Mouse (Mus musculus): ENCODE data around the gene Lingo3. TPM values are rescaled to one million over a fixed set of nuclear protein-coding genes. Genes with fewer than 3 reads are reported as not detected.

The Lingo3 gene
- polyA plus RNA-seq, 1 experiment = 0.19 TPM

DNA sequence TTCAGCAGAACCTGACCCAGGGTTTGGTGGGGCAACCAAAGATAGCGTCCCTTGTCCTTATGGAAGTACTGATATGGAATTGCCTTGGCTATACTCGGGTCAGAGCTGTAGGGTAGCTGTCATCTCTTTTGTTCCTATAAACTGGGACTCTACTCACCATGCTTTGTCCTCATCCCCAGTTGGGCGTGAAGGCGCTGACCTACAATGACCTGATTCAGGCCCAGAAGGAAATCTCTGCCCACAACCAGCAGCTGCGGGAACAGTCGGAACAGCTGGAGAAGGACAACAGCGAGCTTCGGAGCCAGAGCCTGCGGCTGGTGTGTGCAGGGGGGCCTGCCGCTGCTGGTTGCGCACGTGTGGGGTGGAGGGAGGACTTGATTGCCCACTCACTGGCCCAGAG, 59.0 kb downstream of the Lingo3 start:
- Histone ChIP-seq H3K4me3 (ENCODE audit: insufficient read depth, low read length) (no peak overlapping the region), H3K27ac (ENCODE audit: insufficient read depth, low read length) (no peak overlapping the region), H3K4me1 (ENCODE audit: control insufficient read depth, insufficient read depth, low read length) (no peaks in the 10 kb centered on the region)
- TF ChIP-seq POLR2A (IDR thresholded peaks at IDR 0.05; ENCODE audit: low read depth, low read length) (no peak), CTCF (IDR thresholded peaks at IDR 0.05; ENCODE audit: borderline replicate concordance, insufficient read depth, low read length) (no peak)

DNA sequence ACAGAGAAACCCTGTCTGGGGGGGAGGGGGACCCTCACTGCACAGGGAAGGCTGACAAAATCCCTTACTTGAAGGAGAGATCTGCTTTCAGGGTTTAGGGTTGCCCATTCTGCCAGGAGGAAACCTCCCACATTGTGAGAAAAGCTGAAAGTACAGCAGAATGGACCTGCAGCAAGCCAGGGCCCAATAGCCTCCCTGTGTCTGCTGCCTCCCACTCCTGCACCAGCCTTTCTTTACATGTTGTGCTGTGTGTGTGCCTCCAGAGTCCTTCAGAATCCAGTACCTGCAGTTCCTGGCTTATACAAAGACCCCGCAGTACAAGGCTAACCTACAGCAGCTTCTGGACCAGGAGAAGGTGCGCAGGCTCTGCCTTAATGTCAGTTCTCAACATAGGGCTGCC, 59.5 kb downstream of the Lingo3 start:
- Histone ChIP-seq H3K4me3 (ENCODE audit: insufficient read depth, low read length) (no peak overlapping the region), H3K27ac (ENCODE audit: insufficient read depth, low read length) (no peak overlapping the region), H3K4me1 (ENCODE audit: control insufficient read depth, insufficient read depth, low read length) (no peaks in the 10 kb centered on the region)
- TF ChIP-seq CTCF (IDR thresholded peaks at IDR 0.05; ENCODE audit: borderline replicate concordance, insufficient read depth, low read length) = no peak
- no peak for TF ChIP-seq POLR2A (IDR thresholded peaks at IDR 0.05; ENCODE audit: low read depth, low read length)

Other genes starting within 250 kb of the Lingo3 start
- 57.3 and 62.2 TPM in 2 replicates for gene Scamp4, start 241.2 kb downstream of the Lingo3 start, polyA plus RNA-seq (2011; ENCODE audit: insufficient read length, low read depth, missing spikeins)
- 1.4 and 2.9 TPM in 2 replicates for gene Adat3, start 241.2 kb downstream of the Lingo3 start, polyA plus RNA-seq (2011; ENCODE audit: insufficient read length, low read depth, missing spikeins)
- gene Gm49322, start 238.0 kb downstream of the Lingo3 start, polyA plus RNA-seq (2011; ENCODE audit: insufficient read length, low read depth, missing spikeins) = 0.63 and 0.91 TPM in 2 replicates
- gene Csnk1g2, start 221.2 kb downstream of the Lingo3 start, polyA plus RNA-seq (2011; ENCODE audit: insufficient read length, low read depth, missing spikeins) = 92.4 and 105 TPM in 2 replicates
- 21.2 and 22.1 TPM in 2 replicates for gene Btbd2, start 187.0 kb downstream of the Lingo3 start, polyA plus RNA-seq (2011; ENCODE audit: insufficient read length, low read depth, missing spikeins)
- 32.8 and 39.8 TPM in 2 replicates for gene Mknk2, start 165.9 kb downstream of the Lingo3 start, polyA plus RNA-seq (2011; ENCODE audit: insufficient read length, low read depth, missing spikeins)
- 40.9 and 56.0 TPM in 2 replicates for gene Mob3a, start 142.1 kb downstream of the Lingo3 start, polyA plus RNA-seq (2011; ENCODE audit: insufficient read length, low read depth, missing spikeins)
- 24.6 and 38.5 TPM in 2 replicates for gene Izumo4, start 141.9 kb downstream of the Lingo3 start, polyA plus RNA-seq (2011; ENCODE audit: insufficient read length, low read depth, missing spikeins)
- 116 and 155 TPM in 2 replicates for gene Ap3d1, start 101.8 kb downstream of the Lingo3 start, polyA plus RNA-seq (2011; ENCODE audit: insufficient read length, low read depth, missing spikeins)
- gene Dot1l, start 88.8 kb downstream of the Lingo3 start, polyA plus RNA-seq (2011; ENCODE audit: insufficient read length, low read depth, missing spikeins) = 22.3 and 22.4 TPM in 2 replicates
- 48.0 and 49.3 TPM in 2 replicates for gene Sf3a2, start 45.8 kb downstream of the Lingo3 start, polyA plus RNA-seq (2011; ENCODE audit: insufficient read length, low read depth, missing spikeins)
- gene Plekhj1, start 45.4 kb downstream of the Lingo3 start, polyA plus RNA-seq (2011; ENCODE audit: insufficient read length, low read depth, missing spikeins) = 59.1 and 59.9 TPM in 2 replicates
- not detected in 2 replicates for gene Amh, start 38.8 kb downstream of the Lingo3 start, polyA plus RNA-seq (2011; ENCODE audit: insufficient read length, low read depth, missing spikeins)
- 0.70 TPM in 1 of 2 replicates, not detected in the other for gene Jsrp1, start 30.5 kb downstream of the Lingo3 start, polyA plus RNA-seq (2011; ENCODE audit: insufficient read length, low read depth, missing spikeins)
- 331 and 347 TPM in 2 replicates for gene Oaz1, start 17.4 kb downstream of the Lingo3 start, polyA plus RNA-seq (2011; ENCODE audit: insufficient read length, low read depth, missing spikeins)
- gene Lsm7, start 11.2 kb upstream of the Lingo3 start, polyA plus RNA-seq (2011; ENCODE audit: insufficient read length, low read depth, missing spikeins) = 75.6 and 106 TPM in 2 replicates
- 23.8 and 30.9 TPM in 2 replicates for gene Sppl2b, start 11.2 kb upstream of the Lingo3 start, polyA plus RNA-seq (2011; ENCODE audit: insufficient read length, low read depth, missing spikeins)
- not detected in 2 replicates for gene Tmprss9, start 27.8 kb upstream of the Lingo3 start, polyA plus RNA-seq (2011; ENCODE audit: insufficient read length, low read depth, missing spikeins)
- 75.8 and 89.2 TPM in 2 replicates for gene Timm13, start 56.9 kb upstream of the Lingo3 start, polyA plus RNA-seq (2011; ENCODE audit: insufficient read length, low read depth, missing spikeins)
- gene Lmnb2, start 74.2 kb upstream of the Lingo3 start, polyA plus RNA-seq (2011; ENCODE audit: insufficient read length, low read depth, missing spikeins) = 14.1 and 14.7 TPM in 2 replicates
- gene Gadd45b, start 86.0 kb upstream of the Lingo3 start, polyA plus RNA-seq (2011; ENCODE audit: insufficient read length, low read depth, missing spikeins) = 38.3 and 45.7 TPM in 2 replicates
- 5.3 and 5.4 TPM in 2 replicates for gene Gng7, start 170.9 kb upstream of the Lingo3 start, polyA plus RNA-seq (2011; ENCODE audit: insufficient read length, low read depth, missing spikeins)
- not detected in 2 replicates for gene Diras1, start 181.6 kb upstream of the Lingo3 start, polyA plus RNA-seq (2011; ENCODE audit: insufficient read length, low read depth, missing spikeins)
- 11.9 and 13.1 TPM in 2 replicates for gene Slc39a3, start 193.4 kb upstream of the Lingo3 start, polyA plus RNA-seq (2011; ENCODE audit: insufficient read length, low read depth, missing spikeins)
- gene Sgta, start 216.1 kb upstream of the Lingo3 start, polyA plus RNA-seq (2011; ENCODE audit: insufficient read length, low read depth, missing spikeins) = 85.2 and 90.7 TPM in 2 replicates
- gene Thop1, start 226.0 kb upstream of the Lingo3 start, polyA plus RNA-seq (2011; ENCODE audit: insufficient read length, low read depth, missing spikeins) = 30.4 and 33.8 TPM in 2 replicates